Mouse (Mus musculus) forebrain, embryonic 16.5 days (tissue): Measurements from ENCODE around the gene Syt2. TPM values are rescaled to one million over a fixed set of nuclear protein-coding genes. Genes with fewer than 3 reads are reported as not detected.

ENCODE experiments used
- ATAC-seq: fragments of 200-750 bp; cut with Nextera tagmentation; 2 replicates; pipeline ENCODE4 v1.8.0; 2017; ENCODE audit warnings: mild to moderate bottlenecking, moderate library complexity
- H3K27ac ChIP-seq: fragments of 300-500 bp; sonication (generic); 2 replicates; pipeline ENCODE4 v1.5.1; 2014; ENCODE audit warnings: low read length, control low read depth
- H3K27me3 ChIP-seq: fragments of 300-500 bp; sonication (generic); replicated peaks from 2 replicates; pipeline ENCODE4 v1.6.1; 2014; ENCODE audit warnings: low read length; ENCODE audit not compliant: control insufficient read depth, insufficient read depth
- H3K36me3 ChIP-seq: fragments of 300-500 bp; sonication (generic); 2 replicates; pipeline ENCODE4 v1.6.1; 2014; ENCODE audit not compliant: control insufficient read depth, insufficient read depth
- H3K4me1 ChIP-seq: fragments of 300-500 bp; sonication (generic); replicated peaks from 2 replicates; pipeline ENCODE4 v1.6.1; 2014; ENCODE audit warnings: low read length; ENCODE audit not compliant: control insufficient read depth, insufficient read depth
- H3K4me2 ChIP-seq: fragments of 300-500 bp; sonication (generic); 2 replicates; pipeline ENCODE4 v1.6.1; 2014; ENCODE audit warnings: mild to moderate bottlenecking, low read length, control low read depth
- H3K4me3 ChIP-seq: fragments of 300-500 bp; sonication (generic); replicated peaks from 2 replicates; pipeline ENCODE4 v1.5.1; 2014; ENCODE audit warnings: mild to moderate bottlenecking, low read length, control low read depth
- H3K9ac ChIP-seq: fragments of 300-500 bp; sonication (generic); replicated peaks from 2 replicates; pipeline ENCODE4 v1.6.1; 2014; ENCODE audit warnings: low read depth, low read length, control low read depth
- H3K9me3 ChIP-seq: fragments of 300-500 bp; sonication (generic); 2 replicates; pipeline ENCODE4 v1.6.1; 2016; ENCODE audit warnings: low read length; ENCODE audit not compliant: control insufficient read depth
- WGBS: fragments of 180-500 bp; shearing (Covaris S2); extraction: QIAGEN DNeasy Blood & Tissue Kit; methylation state at CpG from one replicate; pipeline ENCODE4 v1.1.7; 2014; 5-methylcytosine and 5-hydroxymethylcytosine counted together
- polyA plus RNA-seq: library from polyadenylated mRNA; unstranded; fragments of >200 nt; fragmentation: Nextera tagmentation; extraction: Ambion mirVana; gene quantifications from 2 replicates; pipeline ENCODE4 v1.2.1, GENCODE M21; 2015

The Syt2 gene
- polyA plus RNA-seq, 1 experiment from 2014 or later: 1.1 TPM

- WGBS: 81% methylated on average over 7 of the region's 7 CpGs
- Histone ChIP-seq H3K4me2 (no peak overlapping the region), H3K9ac (no peak overlapping the region), H3K4me3 (no peak overlapping the region), H3K27me3 (no peaks in the 10 kb centered on the region), H3K27ac (no peak overlapping the region), H3K4me1 (no peaks in the 10 kb centered on the region), H3K36me3 (no peaks in the 10 kb centered on the region), H3K9me3 (no peaks in the 10 kb centered on the region)
- no peak for ATAC-seq
These were observed 95.6 kb downstream of the Syt2 start for GRCm38 (mm10) chr1:134741946-134742661.

GRCm38 (mm10) chr1:134745648-134746047, 99.2 kb downstream of the Syt2 start:
- H3K27ac ChIP-seq: no peak overlapping the region
- H3K9me3 ChIP-seq: no peaks in the 10 kb centered on the region
- no peaks in the 10 kb centered on the region for H3K36me3 ChIP-seq
- H3K4me3 ChIP-seq: no peak overlapping the region
- H3K27me3 ChIP-seq: no peaks in the 10 kb centered on the region
- H3K4me1 ChIP-seq: peaks cover 3% of the 10 kb centered on the region; the same call in 1 of the 2 replicates
- 61% methylated on average over 5 of the region's 6 CpGs for WGBS
- no peak overlapping the region for H3K4me2 ChIP-seq
- ATAC-seq: no peak
- H3K9ac ChIP-seq: no peak overlapping the region

GRCm38 (mm10) chr1:134747236-134748174, 101.0 kb downstream of the Syt2 start:
- Histone ChIP-seq H3K9me3 (no peaks in the 10 kb centered on the region), H3K4me1 (peaks cover 3% of the 10 kb centered on the region; the same call in 1 of the 2 replicates), H3K36me3 (no peaks in the 10 kb centered on the region), H3K4me3 (no peak overlapping the region), H3K9ac (no peak overlapping the region), H3K27ac (no peak overlapping the region), H3K4me2 (no peak overlapping the region), H3K27me3 (no peaks in the 10 kb centered on the region)
- 19% methylated on average over 23 of the region's 23 CpGs for WGBS
- no peak for ATAC-seq

GRCm38 (mm10) chr1:134749889-134750288, 103.4 kb downstream of the Syt2 start:
- 76% methylated on average over 7 of the region's 7 CpGs for WGBS
- Histone ChIP-seq H3K4me3 (no peak overlapping the region), H3K9me3 (no peaks in the 10 kb centered on the region), H3K4me1 (peaks cover 3% of the 10 kb centered on the region; the same call in 1 of the 2 replicates), H3K27ac (no peak overlapping the region), H3K36me3 (no peaks in the 10 kb centered on the region), H3K27me3 (no peaks in the 10 kb centered on the region), H3K4me2 (no peak overlapping the region), H3K9ac (no peak overlapping the region)
- no peak for ATAC-seq

GRCm38 (mm10) chr1:134752447-134752846, 106.0 kb downstream of the Syt2 start:
- Histone ChIP-seq H3K9me3 (no peaks in the 10 kb centered on the region), H3K4me1 (peaks cover 3% of the 10 kb centered on the region; the same call in 1 of the 2 replicates), H3K9ac (no peak overlapping the region), H3K36me3 (no peaks in the 10 kb centered on the region), H3K27me3 (no peaks in the 10 kb centered on the region), H3K27ac (no peak overlapping the region), H3K4me2 (no peak overlapping the region), H3K4me3 (no peak overlapping the region)
- ATAC-seq: no peak
- 72% methylated on average over 5 of the region's 5 CpGs for WGBS

- no peak overlapping the region for H3K27ac ChIP-seq
- no peaks in the 10 kb centered on the region for H3K27me3 ChIP-seq
- H3K9ac ChIP-seq: no peak overlapping the region
- WGBS: 75% methylated on average over 13 of the region's 13 CpGs
- H3K4me1 ChIP-seq: peaks cover 3% of the 10 kb centered on the region; the same call in 1 of the 2 replicates
- H3K4me3 ChIP-seq: no peak overlapping the region
- ATAC-seq: no peak
- no peaks in the 10 kb centered on the region for H3K36me3 ChIP-seq
- no peaks in the 10 kb centered on the region for H3K9me3 ChIP-seq
- no peak overlapping the region for H3K4me2 ChIP-seq
These were observed 107.5 kb downstream of the Syt2 start for GRCm38 (mm10) chr1:134753751-134754630.

- H3K27me3 ChIP-seq: no peaks in the 10 kb centered on the region
- no peak overlapping the region for H3K4me3 ChIP-seq
- no peaks in the 10 kb centered on the region for H3K9me3 ChIP-seq
- H3K36me3 ChIP-seq: no peaks in the 10 kb centered on the region
- ATAC-seq: no peak
- no peak overlapping the region for H3K4me2 ChIP-seq
- WGBS: 84% methylated on average over 10 of the region's 10 CpGs
- H3K4me1 ChIP-seq: peaks cover 3% of the 10 kb centered on the region; the same call in 1 of the 2 replicates
- no peak overlapping the region for H3K27ac ChIP-seq
- H3K9ac ChIP-seq: no peak overlapping the region
These were observed 108.3 kb downstream of the Syt2 start for GRCm38 (mm10) chr1:134754818-134755217.

- Histone ChIP-seq H3K4me3 (no peak overlapping the region), H3K27me3 (no peaks in the 10 kb centered on the region), H3K4me2 (no peak overlapping the region), H3K4me1 (no peaks in the 10 kb centered on the region), H3K36me3 (no peaks in the 10 kb centered on the region), H3K9me3 (no peaks in the 10 kb centered on the region), H3K9ac (no peak overlapping the region), H3K27ac (no peak overlapping the region)
- ATAC-seq: no peak
- WGBS: 67% methylated on average over 13 of the region's 13 CpGs
These were observed 109.2 kb downstream of the Syt2 start for GRCm38 (mm10) chr1:134755548-134756189.
